Mouse (Mus musculus) adrenal gland, postnatal 25 days (tissue): ENCODE data around the gene Pkp3. TPM values are rescaled to one million over a fixed set of nuclear protein-coding genes. Genes with fewer than 3 reads are reported as not detected.

Experiments used
- total RNA-seq: library from RNA; stranded (reverse); gene quantifications from 2 replicates; pipeline ENCODE4 v1.2.3, GENCODE M21; 2021

The Pkp3 gene
- total RNA-seq, 1 experiment from 2014 or later: 1.2 TPM

Other genes with a start within 250 kb of the Pkp3 start
- 0.61 and 2.8 TPM in 2 replicates for gene Urah, start 243.2 kb upstream of the Pkp3 start, total RNA-seq
- gene Scgb1c1, start 232.7 kb upstream of the Pkp3 start, total RNA-seq: not detected in 2 replicates
- gene Odf3, start 230.4 kb upstream of the Pkp3 start, total RNA-seq: 0.62 TPM in 1 of 2 replicates, not detected in the other
- 1.5 TPM in 1 of 2 replicates, not detected in the other for gene Gm45785, start 221.9 kb upstream of the Pkp3 start, total RNA-seq
- 53.8 and 68.7 TPM in 2 replicates for gene Ric8a, start 221.3 kb upstream of the Pkp3 start, total RNA-seq
- gene Bet1l, start 220.6 kb upstream of the Pkp3 start, total RNA-seq: 37.2 and 44.1 TPM in 2 replicates
- gene Psmd13, start 196.2 kb upstream of the Pkp3 start, total RNA-seq: 125 and 128 TPM in 2 replicates
- gene Sirt3, start 195.9 kb upstream of the Pkp3 start, total RNA-seq: 31.5 and 34.3 TPM in 2 replicates
- 610 and 755 TPM in 2 replicates for gene Cox8b, start 177.8 kb upstream of the Pkp3 start, total RNA-seq
- gene Nlrp6, start 157.3 kb upstream of the Pkp3 start, total RNA-seq: 1.9 and 2.2 TPM in 2 replicates
- 32.3 and 43.2 TPM in 2 replicates for gene Pgghg, start 136.8 kb upstream of the Pkp3 start, total RNA-seq
- 1.8 and 2.0 TPM in 2 replicates for gene Ifitm5, start 127.9 kb upstream of the Pkp3 start, total RNA-seq
- not detected in 2 replicates for gene Gm45717, start 122.3 kb upstream of the Pkp3 start, total RNA-seq
- 418 and 471 TPM in 2 replicates for gene Ifitm2, start 122.2 kb upstream of the Pkp3 start, total RNA-seq
- gene Ifitm1, start 111.0 kb upstream of the Pkp3 start, total RNA-seq: 3.6 and 3.9 TPM in 2 replicates
- gene Ifitm3, start 67.4 kb upstream of the Pkp3 start, total RNA-seq: 103 and 109 TPM in 2 replicates
- not detected in 2 replicates for gene Ifitm6, start 60.3 kb upstream of the Pkp3 start, total RNA-seq
- gene Gm17387, start 49.1 kb upstream of the Pkp3 start, total RNA-seq: not detected in 2 replicates
- gene B4galnt4, start 17.1 kb upstream of the Pkp3 start, total RNA-seq: 2.5 and 3.6 TPM in 2 replicates
- gene Sigirr, start 22.4 kb downstream of the Pkp3 start, total RNA-seq: 4.5 and 5.0 TPM in 2 replicates
- 0.33 TPM in 1 of 2 replicates, not detected in the other for gene Ano9, start 39.6 kb downstream of the Pkp3 start, total RNA-seq
- gene Ptdss2, start 44.2 kb downstream of the Pkp3 start, total RNA-seq: 29.1 and 48.2 TPM in 2 replicates
- 298 and 356 TPM in 2 replicates for gene Rnh1, start 94.6 kb downstream of the Pkp3 start, total RNA-seq
- gene Hras, start 115.8 kb downstream of the Pkp3 start, total RNA-seq: 64.8 and 88.0 TPM in 2 replicates
- gene Lrrc56, start 115.9 kb downstream of the Pkp3 start, total RNA-seq: 6.4 and 10.8 TPM in 2 replicates
- gene Lmntd2, start 135.9 kb downstream of the Pkp3 start, total RNA-seq: 0.39 TPM in 1 of 2 replicates, not detected in the other
- gene Rassf7, start 137.6 kb downstream of the Pkp3 start, total RNA-seq: 5.7 and 8.0 TPM in 2 replicates
- gene Phrf1, start 150.6 kb downstream of the Pkp3 start, total RNA-seq: 83.3 and 83.9 TPM in 2 replicates
- 7.8 and 10.4 TPM in 2 replicates for gene Irf7, start 188.3 kb downstream of the Pkp3 start, total RNA-seq
- 14.4 and 16.5 TPM in 2 replicates for gene Cdhr5, start 198.6 kb downstream of the Pkp3 start, total RNA-seq
- gene Sct, start 200.9 kb downstream of the Pkp3 start, total RNA-seq: not detected in 2 replicates
- not detected in 2 replicates for gene Drd4, start 213.8 kb downstream of the Pkp3 start, total RNA-seq
- gene Deaf1, start 249.5 kb downstream of the Pkp3 start, total RNA-seq: 33.8 and 45.4 TPM in 2 replicates
- 34.1 and 43.2 TPM in 2 replicates for gene Tmem80, start 249.5 kb downstream of the Pkp3 start, total RNA-seq